Mouse (Mus musculus) cerebellum, postnatal 25 days (tissue): Measurements from ENCODE around the gene Tmub2.

ENCODE experiments used
- DNase-seq, 2 experiments: peaks; one replicate each; pipeline ENCODE4 v3.0.0; 2021; ENCODE audit warnings: mixed read lengths in 2 of 2

The Tmub2 gene

DNA sequence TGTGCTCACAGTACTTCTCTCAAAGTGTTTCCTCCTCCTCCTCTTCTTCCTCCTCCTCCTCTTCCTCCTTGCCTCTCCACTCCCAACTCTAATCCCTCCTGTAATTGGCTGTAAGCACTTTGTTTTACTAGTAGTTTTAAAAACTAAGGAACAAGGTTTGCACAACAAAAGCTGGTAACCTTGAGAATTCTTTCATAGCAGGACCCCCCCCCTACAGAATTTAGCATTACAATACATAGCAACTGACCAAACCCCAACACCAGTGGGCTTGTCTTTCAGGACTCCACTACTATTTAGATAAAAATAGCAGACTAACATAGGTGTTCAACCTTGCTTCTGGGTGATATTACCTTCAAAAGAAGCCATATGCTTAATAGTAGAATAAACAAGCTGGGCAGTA is 44.8 kb downstream of the Tmub2 start:
- DNase-seq: no peak

DNA sequence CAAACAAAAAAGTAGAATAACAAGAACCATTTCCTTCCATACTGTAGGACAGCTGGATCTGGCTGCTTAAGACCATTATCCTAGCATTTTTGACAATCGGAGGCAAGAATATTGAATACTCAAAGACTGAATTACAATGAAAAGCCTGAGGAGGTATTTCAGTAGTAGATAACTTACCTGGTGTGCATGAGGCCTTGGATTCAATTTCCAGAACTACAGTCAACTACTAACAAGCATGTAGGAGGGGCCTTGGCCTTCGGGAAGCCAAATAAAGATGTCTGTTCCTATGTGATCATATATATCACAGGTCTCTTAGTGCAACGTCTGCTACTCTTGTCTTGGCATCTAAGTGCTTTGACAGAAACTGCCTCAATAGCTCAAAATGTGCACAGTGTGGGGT is 45.3 kb downstream of the Tmub2 start:
- DNase-seq: no peak

DNA sequence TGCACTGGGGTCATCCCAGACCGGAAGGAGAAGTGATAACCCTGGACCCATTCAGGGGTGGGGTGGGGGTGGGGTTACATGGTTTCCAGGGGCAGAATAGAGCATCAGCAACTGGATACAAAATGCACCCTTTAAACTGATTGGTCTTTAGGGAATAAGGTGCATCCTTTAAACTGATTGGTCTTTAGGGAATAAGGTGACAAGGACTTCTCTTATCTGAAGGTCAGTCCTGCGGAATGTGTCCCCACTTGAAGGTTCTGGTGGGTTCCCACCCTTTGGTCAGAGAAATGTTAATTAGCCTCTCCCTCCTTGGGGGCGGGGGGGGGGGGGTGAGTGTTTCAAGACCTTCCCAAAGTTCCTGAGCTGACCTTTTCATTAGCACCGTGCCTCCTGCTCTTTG is 47.1 kb downstream of the Tmub2 start:
- DNase-seq: no peak

DNA sequence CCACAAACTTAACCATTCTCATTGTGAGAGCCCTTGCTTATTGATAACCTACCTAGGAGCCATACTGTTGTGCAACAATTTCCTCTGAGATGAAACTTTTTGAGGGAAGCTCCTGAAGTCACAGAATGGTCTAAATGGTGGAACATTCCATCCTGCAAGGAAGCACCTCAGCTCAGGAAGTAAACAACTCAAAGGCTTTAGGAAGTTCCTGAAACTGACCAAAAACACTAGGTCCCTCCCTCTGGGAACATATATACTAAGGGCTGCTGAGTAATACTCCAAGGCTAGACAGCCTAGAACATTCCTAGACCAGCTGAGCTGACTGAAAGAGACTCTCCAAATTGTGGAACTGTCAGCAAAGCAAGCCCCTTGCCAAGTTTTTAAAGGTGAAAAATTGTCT is 48.3 kb downstream of the Tmub2 start:
- DNase-seq: no peak

DNA sequence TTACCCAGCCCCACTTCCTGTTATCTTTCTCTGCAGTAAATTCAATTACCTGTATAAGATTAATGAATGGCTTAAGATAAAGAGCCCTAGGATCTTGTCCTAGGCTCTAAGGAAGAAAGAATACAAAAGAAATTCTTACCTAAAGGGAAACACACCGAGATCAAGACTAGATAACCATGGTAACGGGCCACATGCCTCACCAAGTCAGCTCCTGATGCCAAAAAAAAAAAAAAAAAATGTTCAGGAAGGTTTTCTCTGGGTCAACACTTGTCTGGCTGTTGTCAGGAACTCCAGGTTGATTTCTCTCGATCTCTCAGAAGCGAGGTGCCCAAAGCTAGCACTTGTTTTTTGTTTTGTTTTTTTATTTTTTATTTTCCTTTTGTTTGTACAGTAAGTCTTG is 49.3 kb downstream of the Tmub2 start:
- no peak for DNase-seq

DNA sequence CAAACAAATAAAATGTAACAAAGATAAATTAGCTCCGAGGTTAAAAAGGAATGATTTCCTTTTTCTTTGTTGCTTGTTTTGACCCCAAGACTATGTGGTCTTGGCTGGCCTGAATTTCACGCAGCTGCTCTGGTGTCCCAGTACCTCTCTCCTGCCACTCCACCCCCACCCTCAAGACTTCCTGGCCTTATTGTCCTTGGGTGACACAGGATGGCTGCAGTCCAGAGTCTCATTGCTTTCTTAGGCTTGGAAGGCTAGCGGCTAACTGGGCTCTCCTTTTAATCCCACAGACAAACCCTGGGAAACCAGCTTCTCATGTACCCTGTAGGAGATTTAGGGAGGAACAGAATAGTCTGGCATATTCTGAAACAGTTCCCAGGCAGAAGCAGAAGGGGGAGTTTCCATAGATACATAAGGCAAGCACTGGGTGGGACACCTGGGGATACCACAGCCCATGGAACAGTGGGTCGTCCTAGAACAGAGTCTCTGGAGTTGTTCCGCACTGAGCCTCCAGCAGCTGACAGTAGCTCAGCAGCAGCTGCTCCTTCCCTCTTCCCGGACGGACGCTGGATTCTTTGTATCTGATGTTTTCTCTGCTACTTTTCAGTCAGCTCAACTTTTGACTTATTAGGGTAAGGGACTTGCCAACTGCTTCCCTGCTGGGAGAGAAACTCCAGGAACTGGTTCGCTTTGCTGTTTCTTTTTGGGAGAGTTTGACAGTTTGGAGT is 50.4 kb downstream of the Tmub2 start:
- DNase-seq: peak; percentile 30 to 45

DNA sequence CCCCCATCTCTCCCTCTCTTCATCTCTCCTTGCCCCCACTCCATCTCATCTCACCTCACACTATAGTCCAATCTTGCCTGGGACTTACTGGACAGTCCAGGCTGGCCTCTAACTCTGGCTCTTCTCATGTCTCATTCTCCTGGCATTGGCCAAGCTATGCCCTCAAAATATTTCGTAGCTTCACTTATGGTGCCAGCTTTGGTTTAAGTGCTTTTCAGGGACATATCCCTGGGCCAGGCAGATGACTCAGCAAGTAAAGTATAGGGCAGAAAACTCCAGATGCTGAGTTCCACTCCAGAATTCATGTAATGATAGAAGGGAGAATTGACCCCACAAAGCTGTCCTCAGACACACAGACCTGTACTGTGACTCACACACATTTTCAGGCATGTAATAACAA is 51.5 kb downstream of the Tmub2 start:
- no peak for DNase-seq

DNA sequence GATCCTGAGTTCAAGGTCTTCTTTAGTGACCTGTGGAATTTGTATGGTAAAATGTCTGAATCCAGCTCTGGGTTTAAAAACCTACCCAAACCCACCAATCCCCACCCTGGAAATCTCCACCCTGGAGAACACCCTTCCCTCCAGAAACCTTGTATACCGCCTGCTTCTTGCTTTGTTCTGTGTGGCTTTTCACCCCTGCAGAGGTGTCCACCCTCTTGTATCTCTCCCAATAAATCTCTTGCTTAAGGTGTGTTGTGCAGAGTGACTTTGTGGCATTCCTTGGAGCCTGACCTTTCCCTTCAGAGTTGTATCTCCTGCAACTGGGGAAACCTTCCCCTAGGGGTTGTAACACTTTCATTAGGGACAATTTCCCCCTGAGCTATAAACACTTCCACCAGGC is 53.2 kb downstream of the Tmub2 start:
- no peak for DNase-seq

DNA sequence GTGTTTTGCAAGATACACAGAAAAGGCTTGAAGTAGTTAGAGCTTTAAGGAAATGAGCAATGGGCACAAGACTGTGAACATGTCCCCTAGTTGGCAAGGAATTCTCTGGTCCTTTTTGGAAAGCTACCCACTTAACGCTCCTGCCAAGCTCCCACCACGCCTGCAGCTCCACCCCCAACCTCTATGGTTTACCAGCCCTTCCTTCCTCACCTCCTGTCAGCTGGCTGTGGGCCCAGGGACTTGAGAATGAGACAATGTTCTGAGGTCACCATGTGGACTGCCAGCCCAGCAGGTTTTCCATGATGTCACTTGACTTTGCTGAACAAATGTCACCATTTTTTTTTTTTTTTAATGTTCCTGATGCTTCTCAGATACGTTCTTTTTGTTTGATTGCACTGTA is 53.8 kb downstream of the Tmub2 start:
- DNase-seq: peak; percentile 96 to 99
